Mouse (Mus musculus) heart, postnatal 0 days (tissue): ENCODE results near the gene Slc22a14. TPM values are rescaled to one million over a fixed set of nuclear protein-coding genes. Genes with fewer than 3 reads are reported as not detected.

ENCODE experiments used
- ATAC-seq: fragments of 200-750 bp; cut with Nextera tagmentation; 2 replicates; pipeline ENCODE4 v1.8.0; 2017; ENCODE audit warnings: low read depth, moderate number of reproducible peaks, moderate library complexity; ENCODE audit not compliant: insufficient read depth
- DNase-seq: peaks from one replicate; pipeline ENCODE4 v3.0.0-alpha.2; 2016; ENCODE audit warnings: low spot score
- H3K27ac ChIP-seq: fragments of 300-500 bp; sonication (generic); 2 replicates; pipeline ENCODE4 v1.5.1; 2014; ENCODE audit warnings: low read depth, mild to moderate bottlenecking
- H3K27me3 ChIP-seq: fragments of 300-500 bp; sonication (generic); 2 replicates; pipeline ENCODE4 v1.6.1; 2014; ENCODE audit warnings: low read length, mixed read lengths; ENCODE audit not compliant: control insufficient read depth, insufficient read depth
- H3K36me3 ChIP-seq: fragments of 300-500 bp; sonication (generic); replicated peaks from 2 replicates; pipeline ENCODE4 v1.6.1; 2014; ENCODE audit warnings: low read length, mixed read lengths; ENCODE audit not compliant: control insufficient read depth, insufficient read depth
- H3K4me1 ChIP-seq: fragments of 300-500 bp; sonication (generic); 2 replicates; pipeline ENCODE4 v1.6.1; 2014; ENCODE audit warnings: antibody characterized with exemption; ENCODE audit not compliant: control insufficient read depth, insufficient read depth
- H3K4me2 ChIP-seq: fragments of 300-500 bp; sonication (generic); 2 replicates; pipeline ENCODE4 v1.6.1; 2014; ENCODE audit warnings: low read depth, mild to moderate bottlenecking, low read length, moderate library complexity
- H3K4me3 ChIP-seq: fragments of 300-500 bp; sonication (generic); 2 replicates; pipeline ENCODE4 v1.5.1; 2014; ENCODE audit warnings: low read depth, low read length
- H3K9ac ChIP-seq: fragments of 300-500 bp; sonication (generic); replicated peaks from 2 replicates; pipeline ENCODE4 v1.6.1; 2014; ENCODE audit warnings: low read depth, low read length, mixed read lengths
- H3K9me3 ChIP-seq: fragments of 300-500 bp; sonication (generic); replicated peaks from 2 replicates; pipeline ENCODE4 v1.6.1; 2016; ENCODE audit warnings: low read length; ENCODE audit not compliant: control insufficient read depth
- CTCF ChIP-seq: IDR thresholded peaks from 2 replicates; pipeline ENCODE4 v1.5.1; 2016; ENCODE audit warnings: antibody characterized with exemption, control low read depth, low read depth
- EP300 ChIP-seq: IDR thresholded peaks from 2 replicates; pipeline ENCODE4 v1.6.1; 2016; ENCODE audit warnings: antibody characterized with exemption, low read depth
- WGBS: fragments of 180-500 bp; shearing (Covaris S2); extraction: QIAGEN DNeasy Blood & Tissue Kit; methylation state at CpG from one replicate; pipeline ENCODE4 v1.1.7; 2014; 5-methylcytosine and 5-hydroxymethylcytosine counted together
- polyA plus RNA-seq: library from polyadenylated mRNA; unstranded; fragments of >200 nt; fragmentation: Nextera tagmentation; extraction: Ambion mirVana; gene quantifications from 2 replicates; pipeline ENCODE4 v1.2.1, GENCODE M21; 2015
- total RNA-seq: library from RNA; depleted of rRNA; stranded (reverse); fragments of >200 nt; gene quantifications from 2 replicates; pipeline ENCODE4 v1.2.3, GENCODE M21; 2014; ENCODE audit warnings: low replicate concordance

The Slc22a14 gene
- total and polyA plus RNA-seq, 2 experiments from 2014 or later = 0.08 TPM; not detected in 1

- no peak for ATAC-seq
- Histone ChIP-seq H3K27me3 (no peaks in the 10 kb centered on the region), H3K9me3 (no peaks in the 10 kb centered on the region), H3K4me1 (no peaks in the 10 kb centered on the region), H3K27ac (no peak overlapping the region), H3K36me3 (no peaks in the 10 kb centered on the region), H3K4me3 (no peak overlapping the region), H3K4me2 (no peak overlapping the region), H3K9ac (no peak overlapping the region)
- no peak for DNase-seq
- no peak for TF ChIP-seq CTCF
- TF ChIP-seq EP300 = no peak
- 57% methylated on average over 13 of the region's 13 CpGs for WGBS
These were observed 219.1 kb downstream of the Slc22a14 start for GRCm38 (mm10) chr9:119146098-119146770.

GRCm38 (mm10) chr9:119145638-119146037 lies 219.7 kb downstream of the Slc22a14 start:
- 59% methylated on average over 6 of the region's 6 CpGs for WGBS
- Histone ChIP-seq H3K4me2 (no peak overlapping the region), H3K4me3 (no peak overlapping the region), H3K27ac (no peak overlapping the region), H3K36me3 (no peaks in the 10 kb centered on the region), H3K27me3 (no peaks in the 10 kb centered on the region), H3K9ac (no peak overlapping the region), H3K4me1 (no peaks in the 10 kb centered on the region), H3K9me3 (no peaks in the 10 kb centered on the region)
- DNase-seq (no peak), ATAC-seq (no peak)
- TF ChIP-seq EP300 (no peak), CTCF (no peak)

- Histone ChIP-seq H3K4me3 (no peak overlapping the region), H3K4me1 (no peaks in the 10 kb centered on the region), H3K36me3 (no peaks in the 10 kb centered on the region), H3K27ac (no peak overlapping the region), H3K27me3 (no peaks in the 10 kb centered on the region), H3K4me2 (no peak overlapping the region), H3K9me3 (no peaks in the 10 kb centered on the region), H3K9ac (no peak overlapping the region)
- TF ChIP-seq EP300 (no peak), CTCF (no peak)
- ATAC-seq (no peak), DNase-seq (no peak)
- 51% methylated on average over 10 of the region's 10 CpGs for WGBS
These were observed 220.2 kb downstream of the Slc22a14 start for GRCm38 (mm10) chr9:119145137-119145536.

- H3K4me1 ChIP-seq = no peaks in the 10 kb centered on the region
- WGBS = 74% methylated on average over 8 of the region's 8 CpGs
- TF ChIP-seq CTCF = no peak
- no peaks in the 10 kb centered on the region for H3K27me3 ChIP-seq
- no peak overlapping the region for H3K4me3 ChIP-seq
- ATAC-seq = no peak
- no peak overlapping the region for H3K27ac ChIP-seq
- no peak overlapping the region for H3K9ac ChIP-seq
- no peak overlapping the region for H3K4me2 ChIP-seq
- H3K36me3 ChIP-seq = no peaks in the 10 kb centered on the region
- no peak for DNase-seq
- no peaks in the 10 kb centered on the region for H3K9me3 ChIP-seq
These were observed 220.7 kb downstream of the Slc22a14 start for GRCm38 (mm10) chr9:119144696-119145095.

GRCm38 (mm10) chr9:119143372-119143771 lies 222.0 kb downstream of the Slc22a14 start:
- Histone ChIP-seq H3K9me3 (no peaks in the 10 kb centered on the region), H3K36me3 (no peaks in the 10 kb centered on the region), H3K4me1 (no peaks in the 10 kb centered on the region), H3K27ac (no peak overlapping the region), H3K4me2 (no peak overlapping the region), H3K4me3 (no peak overlapping the region), H3K9ac (no peak overlapping the region), H3K27me3 (no peaks in the 10 kb centered on the region)
- no peak for TF ChIP-seq CTCF
- TF ChIP-seq EP300 = no peak
- 70% methylated on average over 9 of the region's 9 CpGs for WGBS
- no peak for ATAC-seq
- no peak for DNase-seq

- ATAC-seq (no peak), DNase-seq (no peak)
- H3K27ac ChIP-seq = no peak overlapping the region
- TF ChIP-seq EP300 = no peak
- TF ChIP-seq CTCF = no peak
- 66% methylated on average over 5 of the region's 5 CpGs for whole genome bisulfite sequencing
- no peaks in the 10 kb centered on the region for H3K36me3 ChIP-seq
- no peaks in the 10 kb centered on the region for H3K4me1 ChIP-seq
- H3K27me3 ChIP-seq = no peaks in the 10 kb centered on the region
- no peaks in the 10 kb centered on the region for H3K9me3 ChIP-seq
- H3K9ac ChIP-seq = no peak overlapping the region
- no peak overlapping the region for H3K4me3 ChIP-seq
- H3K4me2 ChIP-seq = no peak overlapping the region
These were observed 223.3 kb downstream of the Slc22a14 start for GRCm38 (mm10) chr9:119142066-119142465.
